In the genomic region with DNA sequence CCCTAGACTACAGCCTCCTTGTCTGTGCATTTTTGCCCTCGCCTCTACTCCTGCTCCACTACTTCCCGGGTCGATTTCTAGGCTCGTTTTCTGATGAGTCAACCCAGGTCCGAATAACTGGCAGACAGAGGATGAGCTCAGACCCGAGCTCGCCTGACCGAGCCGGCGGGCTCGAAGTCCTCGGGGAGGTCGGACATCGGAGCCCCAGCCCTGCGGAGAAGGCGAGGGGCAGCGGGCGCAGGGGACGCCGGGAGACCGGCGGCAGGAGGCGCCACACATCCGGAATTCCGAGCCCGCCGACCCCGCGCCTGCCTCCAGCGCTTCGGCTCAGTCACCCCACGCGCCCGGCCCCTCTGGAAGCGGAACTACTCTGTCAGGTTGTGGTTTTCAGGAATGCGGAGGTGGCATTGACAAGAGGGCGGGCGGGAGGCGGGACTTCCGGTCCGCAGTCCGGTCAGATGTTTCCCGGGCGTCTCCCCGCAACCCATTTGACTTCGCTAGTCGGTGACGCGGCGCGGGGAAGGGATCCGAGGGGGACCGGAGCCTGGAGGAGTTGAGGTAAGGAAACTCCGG, we compare ENCODE assay signal across 8 mouse cellular contexts. TPM values are rescaled to one million over a fixed set of nuclear protein-coding genes. Genes with fewer than 3 reads are reported as not detected.
DNase-seq lines count a peak whose midpoint lies in the region; ATAC-seq lines count a peak whose summit lies in the region.

Gene Pcyt1a (plus strand): TSS at position 448 of the 573 bp plus-strand sequence.

- peak; percentile 98 for DNase-seq in 3134 (ENCODE audit: extremely low read depth, insufficient read length, low spot score)
- DNase-seq in adrenal gland, postnatal 36 days: peak; percentile 91 to 93
- DNase-seq in heart, adult 11 months: peak; percentile 100
- DNase-seq in kidney, adult 18-20 months: peak; percentile 92
- DNase-seq in limb, embryonic 10.5 days (ENCODE audit: low spot score): peak; percentile 95
- peak; percentile 92 for DNase-seq in skeletal muscle tissue, adult 2 months (ENCODE audit: low read depth, low spot score)

- H3K36me3 ChIP-seq in embryonic facial prominence, embryonic 12.5 days: no peaks in the 10 kb centered on the region
- 0 out of 2 replicates have a peak, but pooled peaks cover 3% of the 10 kb centered on the region for H3K36me3 ChIP-seq in limb, embryonic 10.5 days
- no peaks in the 10 kb centered on the region for H3K36me3 ChIP-seq in midbrain, embryonic 12.5 days

- ATAC-seq in embryonic facial prominence, embryonic 12.5 days (ENCODE audit: insufficient number of reproducible peaks, insufficient read depth, low FRiP score, low TSS enrichment): peak; percentile 95
- peak; percentile 97 for ATAC-seq in midbrain, embryonic 12.5 days (ENCODE audit: low FRiP score, low read depth)

- no peaks in the 10 kb centered on the region for H3K9me3 ChIP-seq in embryonic facial prominence, embryonic 12.5 days
- no peaks in the 10 kb centered on the region for H3K9me3 ChIP-seq in limb, embryonic 10.5 days (replicated peaks)
- no peaks in the 10 kb centered on the region for H3K9me3 ChIP-seq in midbrain, embryonic 12.5 days

- peak within 1 kb of the TSS; percentile 92 for H3K4me2 ChIP-seq in embryonic facial prominence, embryonic 12.5 days (replicated peaks)
- H3K4me2 ChIP-seq in midbrain, embryonic 12.5 days (replicated peaks): peak within 1 kb of the TSS; percentile 91

- peaks cover 5% of the 10 kb centered on the region; the same call in 1 of the 2 replicates for H3K4me1 ChIP-seq in embryonic facial prominence, embryonic 12.5 days
- peaks cover 14% of the 10 kb centered on the region for H3K4me1 ChIP-seq in limb, embryonic 10.5 days
- peaks cover 14% of the 10 kb centered on the region for H3K4me1 ChIP-seq in midbrain, embryonic 12.5 days

- H3K27ac ChIP-seq in embryonic facial prominence, embryonic 12.5 days: peak within 1 kb of the TSS; percentile 80
- peak within 1 kb of the TSS; percentile 93 for H3K27ac ChIP-seq in limb, embryonic 10.5 days
- peak within 1 kb of the TSS; percentile 81 for H3K27ac ChIP-seq in midbrain, embryonic 12.5 days (replicated peaks)

- peak within 1 kb of the TSS; percentile 82 for H3K4me3 ChIP-seq in embryonic facial prominence, embryonic 12.5 days
- peak within 1 kb of the TSS; percentile 89 for H3K4me3 ChIP-seq in limb, embryonic 10.5 days
- H3K4me3 ChIP-seq in midbrain, embryonic 12.5 days: peak within 1 kb of the TSS; percentile 78

- WGBS in embryonic facial prominence, embryonic 12.5 days: 0% methylated on average over 54 of the region's 54 CpGs
- WGBS in limb, embryonic 10.5 days: under 1% methylated on average over 54 of the region's 54 CpGs
- WGBS in midbrain, embryonic 12.5 days: 0% methylated on average over 53 of the region's 54 CpGs

- H3K9ac ChIP-seq in embryonic facial prominence, embryonic 12.5 days: peak within 1 kb of the TSS; percentile 80
- peak within 1 kb of the TSS; percentile 83 for H3K9ac ChIP-seq in midbrain, embryonic 12.5 days (replicated peaks)

- no peaks in the 10 kb centered on the region for H3K27me3 ChIP-seq in embryonic facial prominence, embryonic 12.5 days
- H3K27me3 ChIP-seq in limb, embryonic 10.5 days (ENCODE audit: low read depth, poor library complexity, severe bottlenecking): no peaks in the 10 kb centered on the region
- H3K27me3 ChIP-seq in midbrain, embryonic 12.5 days: no peaks in the 10 kb centered on the region

RNA-seq across cellular contexts. Expression of gene Pcyt1a, which starts in this region (rescaled TPM):
- 100 to 1,000 TPM in 1 of 2 experiments, 10 to 100 TPM in 1; 86.1 to 103 TPM for total RNA-seq in adrenal gland, postnatal 36 days (2021)
- 34.2 and 35.4 TPM in 2 replicates for polyA plus RNA-seq in embryonic facial prominence, embryonic 12.5 days (2016; fragmentation: Nextera tagmentation; extraction: Ambion mirVana)
- 38.6 and 41.4 TPM in 2 replicates for polyA plus RNA-seq in limb, embryonic 10.5 days (2016; fragmentation: Nextera tagmentation; extraction: Ambion mirVana)
- 43.5 and 46.0 TPM in 2 replicates for polyA plus RNA-seq in midbrain, embryonic 12.5 days (2016; fragmentation: Nextera tagmentation; extraction: Ambion mirVana)

Comparison
In these comparisons a context has a peak if more than half of its experiments do, and no peak if none do; other contexts are left out.
1. Peak in every context shown above with its lines: DNase-seq, ATAC-seq, H3K4me3 ChIP-seq and H3K27ac ChIP-seq.